Mouse (Mus musculus) C2C12 (cell line): Measurements from ENCODE around the gene Sf1. TPM values are rescaled to one million over a fixed set of nuclear protein-coding genes. Genes with fewer than 3 reads are reported as not detected.

ENCODE experiments used
- H3K27me3 ChIP-seq: one replicate; pipeline ENCODE4 v1.6.1; 2011; ENCODE audit not compliant: control insufficient read depth, insufficient read depth, insufficient read length
- H3K36me3 ChIP-seq: one replicate; pipeline ENCODE4 v1.6.1; 2011; ENCODE audit not compliant: control insufficient read depth, insufficient read depth
- H3K4me3 ChIP-seq: one replicate; pipeline ENCODE4 v1.5.1; 2011; ENCODE audit warnings: mild to moderate bottlenecking, control low read depth; ENCODE audit not compliant: poor library complexity, insufficient read depth, severe bottlenecking
- H3K79me2 ChIP-seq: one replicate; pipeline ENCODE4 v1.6.1; 2011; ENCODE audit not compliant: control insufficient read depth, insufficient read depth
- H3K79me3 ChIP-seq: one replicate; pipeline ENCODE4 v1.6.1; 2011; ENCODE audit warnings: low read depth, control low read depth
- H3ac ChIP-seq: one replicate; pipeline ENCODE3; 2011; ENCODE audit warnings: low read depth; ENCODE audit not compliant: control insufficient read depth, insufficient read length
- CEBPB ChIP-seq: IDR thresholded peaks from one replicate; pipeline ENCODE4 v1.6.1; 2011; ENCODE audit warnings: low read depth, mild to moderate bottlenecking, control low read depth, moderate library complexity
- CTCF ChIP-seq: IDR thresholded peaks from one replicate; pipeline ENCODE4 v1.5.1; 2011; ENCODE audit not compliant: control insufficient read depth, insufficient read depth, insufficient read length
- FOSL1 ChIP-seq: IDR thresholded peaks from one replicate; pipeline ENCODE4 v1.8.0; 2011; ENCODE audit warnings: mild to moderate bottlenecking, low read length; ENCODE audit not compliant: poor library complexity, insufficient read depth, severe bottlenecking
- MAX ChIP-seq: IDR thresholded peaks from one replicate; pipeline ENCODE4 v1.6.1; 2011; ENCODE audit warnings: mild to moderate bottlenecking, control low read depth
- MYOD1 ChIP-seq: IDR thresholded peaks from one replicate; pipeline ENCODE4 v1.6.1; 2011; ENCODE audit warnings: low read depth; ENCODE audit not compliant: control insufficient read depth, insufficient read length
- MYOG ChIP-seq: IDR thresholded peaks from one replicate; pipeline ENCODE4 v1.6.1; 2011; ENCODE audit not compliant: control insufficient read depth, insufficient read length; ENCODE audit errors: extremely low read depth
- USF1 ChIP-seq: IDR thresholded peaks from one replicate; pipeline ENCODE4 v1.6.1; 2011; ENCODE audit warnings: low read depth, mild to moderate bottlenecking, control low read depth, moderate library complexity
- polyA plus RNA-seq: library from polyadenylated mRNA; unstranded; fragments of >200 nt; fragmentation: generic; extraction: Trizol; gene quantifications from one replicate; pipeline ENCODE4 v1.2.1, GENCODE M21; 2012; ENCODE audit warnings: missing spikeins

The Sf1 gene
- polyA plus RNA-seq, 1 experiment: 138 TPM

- no peak overlapping the region for H3K4me3 ChIP-seq
- H3K27me3 ChIP-seq: no peaks in the 10 kb centered on the region
- no peaks in the 10 kb centered on the region for H3K36me3 ChIP-seq
- no peaks in the 10 kb centered on the region for H3K79me3 ChIP-seq
- TF ChIP-seq FOSL1 (no peak), MAX (peak; percentile 95)
- no peak overlapping the region for H3ac ChIP-seq
- H3K79me2 ChIP-seq: no peaks in the 10 kb centered on the region
Observed at GRCm38 (mm10) chr19:6321786-6322621, 41.5 kb upstream of the Sf1 start.

- H3ac ChIP-seq: no peak overlapping the region
- H3K4me3 ChIP-seq: no peak overlapping the region
- H3K36me3 ChIP-seq: no peaks in the 10 kb centered on the region
- H3K79me2 ChIP-seq: no peaks in the 10 kb centered on the region
- no peaks in the 10 kb centered on the region for H3K79me3 ChIP-seq
- no peak for TF ChIP-seq FOSL1
- TF ChIP-seq MYOG: no peak
- TF ChIP-seq USF1: no peak
- TF ChIP-seq MAX: no peak
- no peak for TF ChIP-seq MYOD1
- no peak for TF ChIP-seq CTCF
- no peak for TF ChIP-seq CEBPB
- H3K27me3 ChIP-seq: no peaks in the 10 kb centered on the region
Observed at GRCm38 (mm10) chr19:6324751-6325150, 38.7 kb upstream of the Sf1 start.

GRCm38 (mm10) chr19:6331178-6331577 is 32.3 kb upstream of the Sf1 start:
- H3K4me3 ChIP-seq: no peak overlapping the region
- H3K27me3 ChIP-seq: no peaks in the 10 kb centered on the region
- no peak for TF ChIP-seq MYOG
- peak; percentile 79 for TF ChIP-seq MYOD1
- H3ac ChIP-seq: no peak overlapping the region
- H3K79me2 ChIP-seq: peaks cover 14% of the 10 kb centered on the region
- H3K79me3 ChIP-seq: peaks cover 9% of the 10 kb centered on the region
- H3K36me3 ChIP-seq: no peaks in the 10 kb centered on the region

GRCm38 (mm10) chr19:6331719-6332516 is 31.6 kb upstream of the Sf1 start:
- H3ac ChIP-seq: peak overlapping the region; percentile 53
- H3K36me3 ChIP-seq: peaks cover 2% of the 10 kb centered on the region
- no peaks in the 10 kb centered on the region for H3K27me3 ChIP-seq
- TF ChIP-seq MYOD1 (no peak), CTCF (peak; percentile 56)
- peaks cover 21% of the 10 kb centered on the region for H3K79me2 ChIP-seq
- peaks cover 13% of the 10 kb centered on the region for H3K79me3 ChIP-seq
- H3K4me3 ChIP-seq: no peak overlapping the region

- Histone ChIP-seq H3ac (peak overlapping the region; percentile 46), H3K4me3 (no peak overlapping the region), H3K79me3 (peaks cover 13% of the 10 kb centered on the region), H3K27me3 (no peaks in the 10 kb centered on the region), H3K36me3 (peaks cover 22% of the 10 kb centered on the region), H3K79me2 (peaks cover 28% of the 10 kb centered on the region)
- no peak for TF ChIP-seq USF1
- no peak for TF ChIP-seq MYOD1
- no peak for TF ChIP-seq MAX
- no peak for TF ChIP-seq CTCF
- TF ChIP-seq CEBPB: no peak
- no peak for TF ChIP-seq FOSL1
- TF ChIP-seq MYOG: no peak
Observed at GRCm38 (mm10) chr19:6333761-6334595, 29.5 kb upstream of the Sf1 start.
